Mouse (Mus musculus): ENCODE measurements around the gene Evpl. TPM values are rescaled to one million over a fixed set of nuclear protein-coding genes. Genes with fewer than 3 reads are reported as not detected.

Evpl gene
- total RNA-seq, 2 experiments from 2014 or later = 1.2 TPM

DNA sequence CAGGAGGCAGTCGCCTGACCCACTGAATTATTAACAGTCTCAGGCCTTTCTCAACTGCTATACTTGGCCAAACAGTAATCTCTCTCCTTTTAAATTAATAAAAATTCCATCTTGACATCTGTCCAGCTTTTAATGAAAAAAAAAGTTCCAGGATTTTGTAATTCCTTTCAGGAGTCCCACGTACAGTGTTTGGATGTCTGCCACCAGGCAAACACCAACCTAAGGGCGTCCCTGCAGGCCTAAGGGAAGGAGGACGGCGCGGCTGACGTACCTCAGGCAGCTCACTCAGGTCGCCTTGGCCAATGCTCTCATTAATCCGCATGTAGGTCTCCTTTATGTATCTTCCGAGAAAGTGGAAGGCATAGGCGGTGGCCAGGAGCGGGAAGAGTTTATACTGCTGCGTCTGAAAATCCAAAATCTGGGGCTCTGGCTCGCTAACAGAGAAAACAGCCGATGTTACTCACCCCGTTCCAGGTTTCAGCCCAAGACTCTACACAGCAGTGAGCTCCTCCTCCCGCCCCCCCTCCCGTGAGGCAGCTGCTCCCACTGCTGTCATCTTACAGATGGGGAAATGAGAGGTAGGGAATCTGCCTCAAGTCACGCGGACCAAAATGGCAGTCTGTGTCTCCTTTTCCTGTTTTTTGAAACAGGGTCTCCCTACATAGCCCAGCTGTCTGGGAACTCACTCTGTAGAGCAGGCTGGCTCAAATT, 59.3 kb downstream of the Evpl start:
- intact Hi-C loops (cut with DNase I) = no loop called here
- no peak for DNase-seq

DNA sequence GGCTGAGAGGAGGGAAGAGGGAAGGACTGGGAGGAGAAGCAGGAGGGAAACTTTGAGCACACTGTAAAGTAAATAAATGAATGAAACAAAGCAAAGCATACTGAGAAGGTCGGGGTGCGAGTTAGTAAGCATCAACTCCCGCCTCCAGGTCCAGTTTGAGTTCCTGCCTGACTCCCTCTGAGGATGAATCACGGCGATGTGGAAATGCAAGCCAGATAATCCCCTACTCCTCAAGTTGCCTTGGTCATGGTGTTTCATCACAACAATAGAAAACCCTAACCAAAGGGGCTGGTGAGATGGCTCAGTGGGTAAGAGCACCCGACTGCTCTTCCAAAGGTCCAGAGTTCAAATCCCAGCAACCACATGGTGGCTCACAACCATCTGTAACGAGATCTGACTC, 61.9 kb downstream of the Evpl start:
- DNase-seq = no peak
- intact Hi-C loops (cut with DNase I) = no loop called here

DNA sequence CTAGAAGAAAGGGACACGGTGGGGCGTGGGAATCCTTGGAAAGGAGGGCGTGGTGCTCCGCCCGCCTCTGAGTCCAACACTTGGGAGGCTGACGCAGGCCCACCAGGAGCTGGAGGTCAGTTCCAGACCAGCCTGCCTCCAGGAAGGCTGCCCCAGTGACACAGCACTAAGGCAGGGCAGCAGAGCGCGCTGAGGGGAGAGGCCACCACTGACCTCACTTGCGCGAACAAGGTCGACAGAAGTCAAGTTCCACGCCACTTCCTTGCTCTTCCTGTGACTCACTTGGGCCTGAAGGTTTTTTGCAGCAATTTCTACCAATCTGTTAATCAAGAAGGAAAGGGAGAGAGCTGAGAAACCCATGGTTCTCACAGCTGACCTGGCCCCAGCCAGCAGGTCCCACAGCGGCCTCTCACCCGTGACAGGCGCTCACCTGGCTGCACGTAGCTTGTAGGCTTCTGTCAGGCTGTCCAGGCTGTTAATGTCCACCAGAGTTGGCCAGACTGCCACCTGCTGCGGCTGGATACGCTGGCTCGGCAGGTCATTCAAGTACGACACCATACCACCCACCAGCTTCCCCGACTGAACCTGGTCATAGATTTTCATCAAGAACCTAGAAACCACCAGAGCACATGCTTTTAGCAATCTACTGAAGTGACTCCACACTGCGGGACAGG, 63.0 kb downstream of the Evpl start:
- intact Hi-C loops (cut with DNase I) = no loop called here
- DNase-seq = no peak

DNA sequence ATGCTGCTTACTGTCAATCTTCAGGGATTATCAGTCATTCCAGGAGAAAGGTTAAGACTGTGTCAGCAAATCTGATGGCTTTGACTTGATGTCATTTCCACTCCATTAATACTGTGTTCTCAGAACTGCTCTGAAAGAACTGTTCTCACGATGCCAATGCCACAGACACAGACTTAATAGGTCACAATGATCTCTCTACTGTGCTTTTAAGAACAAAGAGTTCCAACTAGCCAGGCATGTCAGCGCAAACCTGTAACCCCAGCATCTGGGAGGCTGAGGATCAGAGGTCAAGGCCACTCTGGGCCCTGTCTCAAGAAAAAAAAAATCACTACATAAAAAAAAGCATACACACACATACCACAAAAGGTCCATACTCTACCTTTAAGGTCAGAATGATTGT, 65.9 kb downstream of the Evpl start:
- intact Hi-C loops (cut with DNase I) = no loop called here
- DNase-seq = no peak

Other genes with a start within 250 kb of the Evpl start
- gene Galk1, start 225.4 kb downstream of the Evpl start, total RNA-seq (2021) = 10 to 100 TPM; 31.7 to 33.1 TPM
- gene H3f3b, start 210.1 kb downstream of the Evpl start, total RNA-seq (2021) = 100 to 1,000 TPM; 338 to 393 TPM
- gene Unk, start 207.8 kb downstream of the Evpl start, total RNA-seq (2021) = 10 to 100 TPM; 16.3 to 17.0 TPM
- 1 to 10 TPM in 1 of 2 experiments, under 1 TPM in 1; 0.52 to 1.0 TPM for gene Unc13d, start 160.1 kb downstream of the Evpl start, total RNA-seq (2021)
- 10 to 100 TPM; 96.6 to 99.5 TPM for gene Wbp2, start 151.1 kb downstream of the Evpl start, total RNA-seq (2021)
- gene Trim47, start 110.9 kb downstream of the Evpl start, total RNA-seq (2021) = 10 to 100 TPM; 43.3 to 49.7 TPM
- 1 to 10 TPM; 5.4 to 6.3 TPM for gene Trim65, start 106.9 kb downstream of the Evpl start, total RNA-seq (2021)
- 10 to 100 TPM; 55.9 to 56.8 TPM for gene Mrpl38, start 99.2 kb downstream of the Evpl start, total RNA-seq (2021)
- 10 to 100 TPM; 17.4 to 17.7 TPM for gene Fbf1, start 69.9 kb downstream of the Evpl start, total RNA-seq (2021)
- gene Ten1, start 39.2 kb downstream of the Evpl start, total RNA-seq (2021) = 10 to 100 TPM; 29.7 to 34.0 TPM
- gene Acox1, start 39.0 kb downstream of the Evpl start, total RNA-seq (2021) = 10 to 100 TPM; 92.5 to 99.9 TPM
- gene Srp68, start 36.1 kb upstream of the Evpl start, total RNA-seq (2021) = 10 to 100 TPM; 58.7 to 59.8 TPM
- gene Galr2, start 42.9 kb upstream of the Evpl start, total RNA-seq (2021) = not detected
- 10 to 100 TPM; 61.0 to 65.9 TPM for gene Exoc7, start 69.2 kb upstream of the Evpl start, total RNA-seq (2021)
- gene Foxj1, start 97.3 kb upstream of the Evpl start, total RNA-seq (2021) = not detected
- gene Rnf157, start 175.0 kb upstream of the Evpl start, total RNA-seq (2021) = 10 to 100 TPM; 10.0 TPM
- 10 to 100 TPM; 47.2 to 49.4 TPM for gene Ubald2, start 196.0 kb upstream of the Evpl start, total RNA-seq (2021)
- gene Qrich2, start 228.2 kb upstream of the Evpl start, total RNA-seq (2021) = not detected